Mouse (Mus musculus): Measurements from ENCODE around the gene Gipc2. TPM values are rescaled to one million over a fixed set of nuclear protein-coding genes. Genes with fewer than 3 reads are reported as not detected.
A peak's percentile ranks its signal among the peaks of the same experiment; 100 is the strongest.

Gipc2 gene
- total RNA-seq, 2 experiments from 2014 or later, result 1.1 to 1.4 TPM

DNA sequence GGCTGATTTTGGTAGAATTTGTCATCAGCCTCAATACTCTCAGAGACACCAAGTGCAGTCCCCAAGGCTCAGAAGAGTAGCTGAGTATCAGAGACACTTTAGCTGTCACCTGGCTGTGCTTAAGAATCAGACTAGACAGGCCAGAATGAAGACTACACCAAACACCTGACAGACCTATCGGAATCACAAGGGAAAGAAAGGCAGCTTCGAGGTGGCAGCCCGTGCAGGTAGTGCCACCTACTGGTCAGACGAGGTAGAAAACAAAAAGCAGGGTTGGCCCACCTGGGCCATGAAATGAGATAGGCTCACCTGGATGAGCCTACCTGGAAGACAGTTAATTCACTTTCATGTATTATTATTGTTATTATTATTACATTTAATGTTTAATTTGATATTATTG is 76.9 kb downstream of the Gipc2 start:
- DNase-seq (ENCODE audit: low spot score in 2 of 2), result peak in 1 of 2 experiments; percentile 37

GRCm38 (mm10) chr3:152081381-152081780 is 84.6 kb downstream of the Gipc2 start:
- DNase-seq (ENCODE audit: low spot score in 2 of 2), result no peak

DNA sequence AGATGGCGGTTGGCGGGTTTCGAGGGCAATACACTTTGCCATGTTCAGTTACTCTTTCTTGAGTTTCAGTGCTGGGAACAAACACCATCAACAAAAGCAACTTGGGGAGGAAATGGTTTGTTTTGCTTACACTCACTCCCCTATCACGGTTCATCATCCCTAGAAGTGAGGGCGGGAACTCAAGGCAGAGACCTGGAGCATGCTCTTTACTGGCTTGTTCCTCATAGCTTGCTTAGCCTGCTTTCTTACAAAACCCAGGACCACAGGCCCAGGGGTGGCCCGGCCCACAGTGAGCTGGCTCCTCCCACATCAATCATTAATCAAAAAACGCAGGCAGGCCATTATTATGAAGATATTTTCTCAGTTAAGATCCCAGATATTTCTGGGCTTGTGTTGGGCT is 89.9 kb downstream of the Gipc2 start:
- DNase-seq (ENCODE audit: low spot score in 2 of 2), result no peak

DNA sequence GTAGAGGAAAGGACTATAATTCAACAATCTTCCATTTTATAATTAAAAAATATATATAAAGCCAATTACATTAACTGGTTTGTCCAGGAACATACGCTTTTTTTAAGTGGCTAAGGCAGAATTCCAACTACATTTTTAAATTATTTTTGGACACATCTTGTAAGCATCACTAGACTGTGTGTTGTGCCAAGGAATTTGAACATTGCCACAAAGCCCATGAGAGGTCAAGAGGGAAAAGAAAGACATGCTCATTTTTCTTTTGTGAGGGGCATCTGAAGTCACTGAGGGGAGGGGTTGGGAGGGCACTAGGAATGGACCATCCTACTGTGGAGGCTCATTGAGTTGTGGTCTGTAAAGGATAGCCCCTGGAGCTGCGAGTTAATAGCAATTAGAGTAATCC is 97.0 kb downstream of the Gipc2 start:
- DNase-seq (ENCODE audit: low spot score in 2 of 2), result no peak

DNA sequence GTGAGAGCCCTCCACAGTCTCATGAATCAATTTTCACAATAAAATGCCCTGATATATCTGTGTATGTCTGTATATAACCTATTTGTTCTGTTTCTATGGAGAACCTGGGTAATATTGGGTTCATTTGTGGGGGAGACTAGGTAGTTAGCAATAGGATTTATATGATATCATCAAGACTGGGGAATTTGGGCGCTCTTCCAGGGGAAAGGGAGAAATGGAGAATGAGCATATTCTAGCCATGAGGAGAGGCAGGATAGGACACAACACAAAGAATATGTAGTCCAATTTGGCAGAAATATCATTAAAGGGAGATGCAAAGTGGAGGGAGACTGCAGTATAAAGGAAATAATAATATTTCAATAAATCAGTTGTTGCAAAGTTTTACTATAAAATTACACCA is 97.7 kb downstream of the Gipc2 start:
- DNase-seq (ENCODE audit: low spot score in 2 of 2), result no peak

- peak in 1 of 2 experiments; percentile 20 for DNase-seq (ENCODE audit: low spot score in 2 of 2)
These were observed 99.3 kb downstream of the Gipc2 start for GRCm38 (mm10) chr3:152066696-152067095.

- DNase-seq (ENCODE audit: low spot score in 2 of 2), result no peak
These were observed 100.2 kb downstream of the Gipc2 start for GRCm38 (mm10) chr3:152065806-152066205.

DNA sequence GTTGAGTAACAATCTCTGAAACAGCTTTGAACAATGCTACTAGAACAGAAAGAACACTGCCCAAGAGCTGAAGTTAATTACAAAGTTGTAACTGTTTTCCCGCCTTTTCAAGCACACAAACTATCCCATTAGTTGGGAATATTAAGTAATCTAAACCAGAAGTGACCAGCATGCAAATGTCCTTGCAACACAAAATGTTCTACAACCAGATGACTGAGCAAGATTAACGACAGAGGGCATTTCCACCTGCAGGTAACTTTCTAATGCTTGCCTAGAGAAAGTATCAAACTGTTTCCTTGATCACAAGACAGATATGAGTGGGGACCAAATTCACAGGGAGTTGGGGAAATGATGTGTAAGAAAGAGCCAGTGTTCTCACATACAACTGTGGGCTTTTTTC is 101.9 kb downstream of the Gipc2 start:
- DNase-seq (ENCODE audit: low spot score in 2 of 2), result no peak

GRCm38 (mm10) chr3:152062806-152063205 is 103.2 kb downstream of the Gipc2 start:
- no peak for DNase-seq (ENCODE audit: low spot score in 2 of 2)

DNA sequence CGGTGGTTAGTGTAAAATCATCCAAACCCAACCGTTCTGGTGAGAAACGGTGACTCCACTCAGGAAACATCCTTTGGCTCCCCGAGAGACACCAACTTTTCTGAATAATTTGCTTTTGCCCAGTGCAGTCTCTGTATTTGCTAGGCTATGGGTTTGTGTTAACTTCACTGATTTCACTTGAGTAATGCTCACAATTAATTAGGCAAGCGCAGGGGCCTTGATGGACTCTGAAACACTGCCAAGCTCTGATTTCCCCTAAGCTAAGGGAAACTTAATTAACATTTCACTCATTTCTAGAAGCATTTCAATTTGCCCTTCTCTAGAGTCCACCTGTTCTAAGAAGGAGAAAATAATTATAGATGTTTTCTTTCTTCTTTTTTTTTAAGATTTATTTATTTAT is 104.9 kb downstream of the Gipc2 start:
- DNase-seq (ENCODE audit: low spot score in 2 of 2), result no peak

- DNase-seq (ENCODE audit: low spot score in 2 of 2), result no peak
These were observed 107.8 kb downstream of the Gipc2 start for GRCm38 (mm10) chr3:152058235-152058634.

- DNase-seq (ENCODE audit: low spot score in 2 of 2), result no peak
These were observed 111.8 kb downstream of the Gipc2 start for GRCm38 (mm10) chr3:152054260-152054659.

- DNase-seq (ENCODE audit: low spot score in 2 of 2), result no peak
These were observed 114.1 kb downstream of the Gipc2 start for GRCm38 (mm10) chr3:152051959-152052358.

DNA sequence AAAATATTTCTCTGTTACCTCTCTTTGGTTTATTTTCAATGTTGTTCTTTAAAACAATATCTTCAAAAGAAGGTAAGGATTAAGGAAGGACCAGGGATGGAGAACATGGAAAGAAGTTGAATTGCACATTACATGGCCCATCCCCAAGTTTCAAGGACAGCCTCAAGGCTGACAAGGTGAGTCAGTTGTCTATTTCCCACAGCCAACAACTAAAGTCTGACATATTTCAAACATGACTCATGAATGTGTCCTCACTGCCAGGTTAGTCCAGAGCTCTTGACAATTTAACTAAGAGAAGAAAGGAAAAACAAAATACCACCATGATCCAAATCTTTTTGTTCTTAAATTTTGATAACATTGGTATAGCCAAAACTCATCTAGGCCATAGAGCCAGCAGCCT is 118.1 kb downstream of the Gipc2 start:
- no peak for DNase-seq (ENCODE audit: low spot score in 2 of 2)

DNA sequence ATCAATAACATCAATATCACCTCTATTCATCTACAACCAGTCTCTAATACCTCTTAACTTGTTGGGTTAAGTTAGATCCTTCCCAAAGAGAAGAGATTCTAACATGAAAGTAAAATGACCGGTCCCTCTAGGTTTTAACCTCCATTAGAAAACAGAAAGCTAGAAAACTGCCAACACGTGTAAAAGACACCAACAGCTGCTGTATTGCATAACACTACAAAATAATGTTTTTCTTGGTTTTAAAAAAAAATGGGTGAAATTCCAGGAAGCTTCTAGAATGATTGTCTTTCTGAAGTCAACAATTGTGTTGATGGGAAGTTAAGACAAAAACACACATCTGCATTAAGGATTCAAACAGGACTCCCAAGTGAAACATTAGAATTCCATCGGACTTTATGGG is 119.1 kb downstream of the Gipc2 start:
- no peak for DNase-seq (ENCODE audit: low spot score in 2 of 2)

Other genes with a start within 250 kb of the Gipc2 start
- gene Dnajb4, start 44.1 kb upstream of the Gipc2 start, total RNA-seq (2021), result 10 to 100 TPM; 68.7 to 75.7 TPM
- gene Fubp1, start 44.2 kb upstream of the Gipc2 start, total RNA-seq (2021), result 100 to 1,000 TPM; 111 to 115 TPM
- 1 to 10 TPM; 1.3 to 1.7 TPM for gene Nexn, start 100.1 kb upstream of the Gipc2 start, total RNA-seq (2021)
- gene Miga1, start 174.2 kb upstream of the Gipc2 start, total RNA-seq (2021), result 10 to 100 TPM; 73.9 to 74.1 TPM
- gene Usp33, start 180.2 kb upstream of the Gipc2 start, total RNA-seq (2021), result 100 to 1,000 TPM; 118 to 120 TPM
- 10 to 100 TPM; 45.4 to 47.1 TPM for gene Zzz3, start 229.2 kb upstream of the Gipc2 start, total RNA-seq (2021)